Mouse (Mus musculus): ENCODE measurements around the gene Catsperd.
A peak's percentile ranks its signal among the peaks of the same experiment; 100 is the strongest.

Catsperd gene

GRCm38 (mm10) chr17:56666384-56666783, 38.4 kb downstream of the Catsperd start:
- DNase-seq (ENCODE audit: low spot score) = peak; percentile 17

- DNase-seq (ENCODE audit: low spot score) = no peak
These were observed 39.6 kb downstream of the Catsperd start for GRCm38 (mm10) chr17:56667591-56667990.

GRCm38 (mm10) chr17:56668384-56669144, 40.6 kb downstream of the Catsperd start:
- DNase-seq (ENCODE audit: low spot score) = peak; percentile 82

- DNase-seq (ENCODE audit: low spot score) = no peak
These were observed 41.8 kb downstream of the Catsperd start for GRCm38 (mm10) chr17:56669766-56670165.

GRCm38 (mm10) chr17:56672941-56673646, 45.2 kb downstream of the Catsperd start, which contains the start of gene Ranbp3:
Gene Ranbp3 (plus strand): TSS chr17:56673294.
- DNase-seq (ENCODE audit: low spot score) = peak; percentile 100

- no peak for DNase-seq (ENCODE audit: low spot score)
These were observed 45.9 kb downstream of the Catsperd start for GRCm38 (mm10) chr17:56673647-56674416.

- DNase-seq (ENCODE audit: low spot score) = no peak
These were observed 53.8 kb downstream of the Catsperd start for GRCm38 (mm10) chr17:56681791-56682190.

GRCm38 (mm10) chr17:56682880-56683279, 54.9 kb downstream of the Catsperd start:
- DNase-seq (ENCODE audit: low spot score) = peak; percentile 36

GRCm38 (mm10) chr17:56683546-56684140, 55.7 kb downstream of the Catsperd start:
- DNase-seq (ENCODE audit: low spot score) = no peak

GRCm38 (mm10) chr17:56684649-56685048, 56.7 kb downstream of the Catsperd start:
- DNase-seq (ENCODE audit: low spot score) = no peak

GRCm38 (mm10) chr17:56686801-56687200, 58.9 kb downstream of the Catsperd start:
- no peak for DNase-seq (ENCODE audit: low spot score)

GRCm38 (mm10) chr17:56688045-56688444, 60.1 kb downstream of the Catsperd start:
- peak; percentile 40 for DNase-seq (ENCODE audit: low spot score)

- DNase-seq (ENCODE audit: low spot score) = no peak
These were observed 60.7 kb downstream of the Catsperd start for GRCm38 (mm10) chr17:56688689-56689088.

GRCm38 (mm10) chr17:56693395-56693794, 65.5 kb downstream of the Catsperd start:
- no peak for DNase-seq (ENCODE audit: low spot score)

- DNase-seq (ENCODE audit: low spot score) = no peak
These were observed 65.9 kb downstream of the Catsperd start for GRCm38 (mm10) chr17:56693851-56694310.

- no peak for DNase-seq (ENCODE audit: low spot score)
These were observed 72.5 kb downstream of the Catsperd start for GRCm38 (mm10) chr17:56700451-56700850.

GRCm38 (mm10) chr17:56703038-56703437, 75.1 kb downstream of the Catsperd start:
- DNase-seq (ENCODE audit: low spot score) = no peak

GRCm38 (mm10) chr17:56706515-56706914, 78.6 kb downstream of the Catsperd start:
- no peak for DNase-seq (ENCODE audit: low spot score)

- DNase-seq (ENCODE audit: low spot score) = no peak
These were observed 80.7 kb downstream of the Catsperd start for GRCm38 (mm10) chr17:56708692-56709091.

- no peak for DNase-seq (ENCODE audit: low spot score)
These were observed 81.8 kb downstream of the Catsperd start for GRCm38 (mm10) chr17:56709708-56710107.

Data from yolk sac, embryonic 10.5 days (tissue).